Mouse (Mus musculus) thymus, postnatal 14 days (tissue): ENCODE results near the gene Aprt.
"Not testable (repeated sequence)": the region's sequence is repeated elsewhere in the genome, so short reads cannot be mapped to it uniquely, and the experiment has no call there.

Experiments
- DNase-seq: peaks from one replicate; pipeline ENCODE4 v3.0.0; 2021

Aprt gene

DNA sequence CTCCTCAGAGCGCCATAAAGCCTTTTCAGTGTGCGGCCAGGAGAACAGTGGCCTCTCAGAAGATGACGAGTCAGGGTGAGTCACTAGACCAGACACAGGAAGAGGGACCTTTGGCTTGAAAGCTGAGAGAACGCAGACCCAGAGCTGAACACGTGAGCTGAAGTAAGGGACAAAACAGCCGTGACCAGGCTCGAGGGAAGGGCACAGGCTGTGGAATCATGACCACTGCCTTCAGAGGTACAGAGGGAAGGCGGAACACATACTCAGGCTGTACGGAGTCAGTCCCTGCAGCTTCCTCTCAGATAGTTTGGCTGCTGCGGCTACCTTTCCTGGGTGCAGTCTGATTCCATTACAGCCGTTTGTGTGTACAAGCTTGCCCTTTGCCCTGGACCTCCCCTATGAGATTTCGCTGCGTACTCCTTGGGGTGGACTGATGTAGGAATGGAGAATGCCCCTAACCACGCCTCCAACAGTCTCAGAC lies 8.7 kb upstream of the Aprt start:
- DNase-seq = no peak

DNA sequence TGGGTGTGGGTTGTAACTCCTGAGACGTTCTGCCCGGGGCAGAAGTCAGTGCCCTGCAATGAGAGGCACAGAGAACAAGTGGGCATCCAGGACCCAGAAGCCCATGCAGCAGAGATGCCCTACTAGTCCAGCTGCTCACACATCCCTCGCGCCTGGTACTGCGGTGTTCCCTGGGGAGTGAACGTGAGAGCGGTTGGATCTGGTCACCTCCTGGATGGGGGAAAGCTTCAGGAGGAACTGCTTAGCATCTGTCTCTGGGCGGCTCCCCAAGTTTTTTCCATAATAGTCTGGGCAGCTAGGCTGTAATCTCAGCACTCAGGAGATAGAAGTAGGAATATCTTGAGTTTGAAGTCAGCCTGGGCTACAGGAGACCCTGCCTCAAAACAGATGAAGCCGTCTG lies 8.3 kb upstream of the Aprt start:
- DNase-seq = no peak

DNA sequence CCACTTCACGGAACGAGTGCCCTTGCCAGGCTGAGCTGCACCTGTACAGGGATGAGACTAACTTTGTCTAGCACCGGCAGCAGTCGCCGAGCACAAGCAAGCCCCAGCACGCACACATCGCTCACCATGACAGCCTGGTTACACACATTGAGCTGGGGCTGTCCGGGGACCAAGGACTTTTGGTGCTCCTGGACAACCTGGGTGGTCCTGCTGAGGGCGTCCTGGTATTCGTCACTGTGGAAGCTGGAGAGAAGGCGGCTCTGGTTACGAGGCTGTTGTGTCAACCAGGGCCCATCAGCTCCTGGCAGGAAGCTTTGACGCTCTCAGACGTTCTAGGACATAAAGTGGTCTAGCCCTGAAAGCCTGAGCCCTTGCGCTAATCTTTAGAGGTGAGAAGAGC lies 4.2 kb upstream of the Aprt start:
- no peak for DNase-seq

GRCm38 (mm10) chr8:122579196-122579595 lies 2.5 kb upstream of the Aprt start:
- no peak for DNase-seq

- DNase-seq = no peak
Measured at GRCm38 (mm10) chr8:122577116-122577515, 407 bp upstream of the Aprt start.

DNA sequence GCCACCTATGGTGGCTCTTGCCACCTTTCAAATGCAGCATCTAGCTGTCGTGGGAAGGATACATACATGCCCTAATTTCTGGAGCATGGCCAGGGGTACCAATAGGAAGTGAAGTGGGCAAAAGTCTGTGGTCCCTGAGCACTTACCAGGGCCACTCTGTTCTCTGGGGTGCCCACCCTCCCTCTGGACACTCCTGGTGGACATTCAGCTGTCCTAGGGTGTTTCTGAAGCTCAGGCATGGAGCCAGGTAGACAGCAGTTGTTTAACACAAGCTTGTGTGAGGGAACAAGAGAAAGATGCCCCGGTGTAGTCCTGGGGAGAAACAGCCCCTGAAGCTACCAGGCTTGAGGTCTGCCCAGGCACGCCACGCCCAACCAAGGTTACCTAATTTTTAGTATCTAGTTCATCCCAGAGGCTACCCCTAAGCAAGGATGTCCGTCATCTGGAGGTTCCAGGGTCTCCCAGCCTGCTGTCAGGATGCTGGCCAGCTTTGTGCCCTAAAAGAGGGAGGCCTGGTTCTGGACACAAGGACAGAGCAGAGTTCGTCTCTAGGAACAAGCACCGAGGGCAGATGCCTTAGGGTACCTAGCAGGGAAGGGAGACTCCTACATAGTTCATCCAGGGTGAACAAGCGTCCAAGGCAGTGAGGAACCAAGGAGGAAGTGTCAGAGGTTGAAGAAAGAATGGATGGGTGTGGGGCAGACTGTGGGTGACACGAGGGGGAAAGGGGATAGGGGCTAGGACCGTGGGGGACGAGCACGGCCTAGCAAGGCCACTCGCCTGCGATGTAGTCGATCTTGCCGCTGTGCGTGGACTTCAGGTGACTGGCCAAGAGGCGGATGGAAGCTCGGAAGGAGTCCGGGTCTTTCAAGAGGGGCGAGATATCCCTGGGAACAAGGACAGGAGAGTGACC lies 718 bp downstream of the Aprt start:
- DNase-seq = no peak

DNA sequence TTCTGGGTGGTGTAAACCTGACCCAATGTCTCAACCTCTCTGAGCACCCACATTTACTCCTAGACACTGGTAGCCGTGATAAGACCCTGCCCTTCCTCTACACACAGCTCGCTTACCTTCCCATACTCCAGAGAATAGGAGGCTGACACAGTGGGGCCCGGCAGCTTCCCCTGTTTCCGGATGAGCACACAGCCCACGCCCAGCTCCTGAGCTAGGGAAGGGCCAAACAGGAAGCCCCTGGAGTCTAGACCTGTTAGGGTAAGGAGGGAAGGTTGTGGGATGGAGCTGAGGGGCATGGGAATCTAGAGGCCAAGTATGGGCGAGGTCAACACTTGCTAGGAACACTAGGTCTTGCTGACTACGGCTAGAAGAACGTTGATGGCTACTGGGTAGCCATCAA lies 1.4 kb downstream of the Aprt start:
- DNase-seq = no peak

DNA sequence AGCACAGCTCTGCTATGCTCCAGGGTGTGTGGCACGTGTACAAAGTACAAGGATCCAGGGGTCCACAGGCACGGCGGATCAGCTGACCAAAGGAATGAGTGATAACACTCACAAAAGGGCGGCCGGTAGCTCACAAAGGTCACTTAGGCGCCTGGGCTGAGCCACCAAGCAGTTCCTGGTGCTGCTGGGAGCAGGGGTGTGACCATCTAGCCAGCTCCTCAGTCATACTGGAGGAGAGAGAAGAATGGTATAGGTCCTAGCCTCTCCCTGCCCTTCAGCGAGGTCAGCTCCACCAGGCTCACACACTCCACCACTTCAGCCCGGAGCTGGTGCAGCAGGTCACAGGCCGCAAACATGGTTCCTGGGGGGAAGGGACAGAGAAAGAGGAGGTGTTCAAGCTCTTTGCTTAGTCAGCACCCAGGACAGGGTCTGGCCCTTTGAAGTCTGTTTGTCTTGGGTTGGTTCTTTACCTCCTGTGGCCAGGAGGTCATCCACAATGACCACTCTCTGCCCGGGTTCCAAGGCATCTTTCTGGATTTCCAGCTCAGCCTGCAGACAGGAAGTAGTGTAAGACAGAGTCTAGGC lies 1.9 kb downstream of the Aprt start:
- DNase-seq = no peak

GRCm38 (mm10) chr8:122574264-122574663 lies 2.4 kb downstream of the Aprt start:
- DNase-seq = no peak

DNA sequence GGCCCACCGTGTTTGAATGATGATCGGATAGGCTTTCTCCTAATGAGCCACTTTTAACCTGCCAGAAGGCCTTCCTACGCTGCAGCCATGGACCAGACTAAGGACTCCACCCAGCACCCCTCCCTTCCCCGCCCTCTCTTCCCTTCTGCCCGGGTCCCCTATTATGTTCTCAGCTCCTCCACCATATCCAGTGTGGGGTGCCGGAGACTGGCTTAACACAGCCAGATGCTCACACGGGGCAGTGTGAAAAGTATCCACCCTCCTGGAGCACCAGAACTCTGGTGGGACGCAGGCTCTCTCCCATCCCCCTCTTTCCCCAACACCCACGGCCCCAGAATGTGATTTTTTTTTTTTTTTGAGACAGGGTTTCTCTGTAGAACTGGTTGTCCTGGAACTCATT lies 3.1 kb downstream of the Aprt start:
- no peak for DNase-seq

DNA sequence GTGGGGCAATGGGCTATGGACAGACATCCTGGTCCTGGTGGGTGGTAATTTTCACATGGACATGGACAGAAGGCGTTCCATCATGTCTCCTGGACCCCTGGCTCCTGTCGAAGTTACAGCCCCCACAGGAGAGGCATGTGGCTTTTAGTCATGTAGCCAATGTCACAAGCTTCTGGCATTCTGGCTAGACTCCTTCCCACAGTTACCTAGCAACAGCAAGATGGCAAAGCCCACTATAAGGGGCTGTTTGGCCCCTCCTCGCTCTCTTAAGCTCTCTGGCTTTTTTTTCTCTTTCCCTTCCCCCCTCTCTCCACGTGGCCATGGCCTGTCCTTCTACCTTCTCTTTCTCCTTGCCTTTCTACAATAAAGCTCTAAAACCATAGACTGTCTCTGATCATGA lies 3.5 kb downstream of the Aprt start:
- not testable (repeated sequence) for DNase-seq

GRCm38 (mm10) chr8:122572751-122573150 lies 4.0 kb downstream of the Aprt start:
- no peak for DNase-seq

DNA sequence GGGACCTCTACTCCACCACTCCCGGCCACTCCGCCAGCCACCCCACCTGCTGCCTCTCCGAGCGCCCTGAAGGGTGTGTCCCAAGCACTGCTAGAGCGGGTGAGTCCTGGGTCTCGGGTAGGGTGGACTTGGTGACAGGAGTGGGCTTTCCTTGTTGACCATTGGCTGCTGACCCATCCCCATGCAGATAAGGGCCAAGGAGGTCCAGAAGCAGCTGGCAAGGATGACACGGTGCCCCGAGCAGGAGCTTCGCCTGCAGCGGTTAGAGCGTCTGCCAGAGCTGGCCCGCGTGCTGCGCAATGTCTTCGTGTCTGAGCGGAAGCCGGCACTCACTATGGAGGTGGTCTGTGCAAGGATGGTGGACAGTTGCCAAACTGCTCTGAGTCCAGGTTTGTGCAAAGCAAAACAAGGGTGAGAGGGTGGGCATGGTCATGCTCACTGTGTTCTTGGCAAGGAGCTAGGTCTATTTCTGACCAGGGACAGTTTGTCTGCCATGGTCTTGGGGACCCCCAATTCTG lies 4.9 kb downstream of the Aprt start:
- no peak for DNase-seq

- no peak for DNase-seq
Measured at GRCm38 (mm10) chr8:122571153-122571552, 5.6 kb downstream of the Aprt start.

GRCm38 (mm10) chr8:122569996-122570395 lies 6.7 kb downstream of the Aprt start:
- DNase-seq = no peak

GRCm38 (mm10) chr8:122569329-122569728 lies 7.4 kb downstream of the Aprt start:
- DNase-seq = peak; percentile 30

- peak; percentile 64 for DNase-seq
Measured at GRCm38 (mm10) chr8:122568881-122569309, 7.8 kb downstream of the Aprt start.

DNA sequence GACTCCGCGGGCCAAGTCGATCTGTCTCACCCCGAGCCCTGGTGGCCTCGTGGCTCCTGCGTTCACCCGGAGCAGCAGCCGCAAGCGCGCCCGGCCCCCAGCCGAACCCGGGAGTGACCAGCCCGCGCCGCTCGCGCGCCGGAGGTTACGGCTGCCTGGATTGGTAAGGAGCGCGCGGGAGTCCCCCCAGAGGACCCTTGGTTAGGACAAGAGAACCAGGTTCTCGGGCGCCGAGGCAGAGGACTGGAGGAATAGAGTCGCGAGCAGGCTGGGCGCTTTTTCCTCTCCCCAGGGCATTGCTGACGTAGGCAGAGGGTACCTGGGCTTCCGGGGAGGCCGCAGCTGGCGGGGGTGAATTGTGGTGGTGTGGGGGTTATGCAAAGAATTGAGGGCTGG lies 8.6 kb downstream of the Aprt start:
- DNase-seq = peak; percentile 79

- peak; percentile 97 for DNase-seq
Measured at GRCm38 (mm10) chr8:122567361-122568108, 9.2 kb downstream of the Aprt start, which contains the start of gene Cdt1. Gene Cdt1, plus strand, starts transcription at chr8:122568015.

DNA sequence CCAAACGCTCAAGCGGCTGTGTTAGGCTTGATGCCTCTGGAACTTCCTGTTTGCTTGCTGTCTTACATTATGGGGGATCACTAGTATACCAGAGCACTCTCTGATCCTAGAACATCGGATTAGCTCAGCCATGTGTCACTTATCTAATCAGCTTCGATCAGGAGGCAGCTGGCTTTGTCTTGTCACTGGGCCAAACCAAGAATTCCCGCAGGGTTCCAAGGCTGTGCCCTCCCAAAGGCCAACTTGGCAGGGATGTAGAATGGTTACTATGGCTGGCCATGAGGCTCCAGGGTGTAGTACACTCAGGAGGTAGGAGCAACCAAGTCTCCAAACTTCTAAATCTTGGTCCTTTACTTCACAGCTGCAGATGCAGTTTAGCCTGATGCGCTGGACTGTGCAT lies 9.9 kb downstream of the Aprt start:
- peak; percentile 15 for DNase-seq

GRCm38 (mm10) chr8:122564363-122565352 lies 12.1 kb downstream of the Aprt start:
- no peak for DNase-seq

- DNase-seq = peak; percentile 57
Measured at GRCm38 (mm10) chr8:122561199-122561598, 15.5 kb downstream of the Aprt start.
